Mouse (Mus musculus) MEL-GATA-1-ER (cell line): Measurements from ENCODE around the gene Bace1.

ENCODE experiments used
- DNase-seq: peaks from one replicate; pipeline ENCODE4 v3.0.0-alpha.2; 2012; ENCODE audit warnings: low read depth; ENCODE audit errors: extremely low read depth

The Bace1 gene

DNA sequence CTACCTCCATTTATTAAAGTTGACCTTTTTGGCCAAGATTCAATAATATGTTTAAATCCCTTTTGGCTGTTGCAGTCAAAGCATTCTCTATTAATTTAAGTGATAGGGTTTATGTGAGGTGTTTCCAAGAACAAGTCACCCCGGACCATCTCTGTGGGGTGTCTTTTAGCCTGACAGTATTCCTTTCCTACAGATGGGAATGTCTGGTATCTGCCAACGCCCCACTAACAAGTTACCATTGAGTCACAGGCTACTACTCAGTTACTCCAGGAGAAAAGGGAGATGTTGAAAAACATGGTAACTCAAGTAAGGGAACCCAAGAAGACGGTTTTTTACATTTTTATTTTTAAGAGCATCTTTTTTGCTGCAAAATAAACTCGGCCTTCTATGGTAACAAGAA, 66.8 kb downstream of the Bace1 start:
- DNase-seq = no peak

- DNase-seq = no peak
Measured at GRCm38 (mm10) chr9:45905811-45906237, 67.4 kb downstream of the Bace1 start.

DNA sequence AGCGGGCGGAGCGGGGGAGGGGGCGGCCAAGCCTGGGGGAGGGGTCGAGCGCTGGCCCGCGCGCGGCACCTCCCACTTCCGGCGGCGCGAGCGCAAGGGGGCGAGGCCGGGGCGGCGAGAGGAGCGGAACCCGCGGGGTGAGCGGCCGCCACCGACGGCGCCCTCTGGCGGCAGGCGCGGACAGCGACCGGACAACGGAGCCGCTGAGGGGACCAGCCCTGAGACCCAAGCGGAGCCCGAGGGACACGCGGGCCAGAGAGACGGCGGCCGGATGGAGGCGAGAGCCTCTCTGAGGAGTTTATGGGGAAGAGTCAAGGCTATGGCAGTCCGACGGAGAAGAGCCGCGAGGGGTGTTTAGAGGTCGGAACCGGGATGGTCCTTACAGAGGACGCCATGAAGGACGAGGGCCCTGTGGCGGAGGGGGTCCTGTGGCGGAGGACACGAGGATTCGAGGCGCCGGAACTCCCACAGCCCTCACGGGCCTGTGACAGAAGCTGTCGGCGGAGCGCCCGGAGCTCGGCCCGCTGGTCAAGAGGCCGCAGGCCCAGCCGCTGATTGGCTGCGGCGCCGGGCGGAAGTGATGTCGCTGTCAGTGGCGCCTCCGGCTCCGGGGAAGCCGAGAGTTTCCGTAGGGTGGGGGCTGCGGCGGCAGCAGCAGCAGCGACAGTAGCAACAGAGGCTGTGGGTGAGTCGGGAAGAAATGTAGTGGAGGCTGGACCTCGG, 68.1 kb downstream of the Bace1 start, which contains the start of the genes Pcsk7 and Rnf214:
Gene Pcsk7, plus strand, starts transcription at position 143 of the 723 bp plus-strand sequence.
Gene Rnf214, minus strand, starts transcription at position 557 of the 723 bp plus-strand sequence.
- DNase-seq = peak; percentile 46

DNA sequence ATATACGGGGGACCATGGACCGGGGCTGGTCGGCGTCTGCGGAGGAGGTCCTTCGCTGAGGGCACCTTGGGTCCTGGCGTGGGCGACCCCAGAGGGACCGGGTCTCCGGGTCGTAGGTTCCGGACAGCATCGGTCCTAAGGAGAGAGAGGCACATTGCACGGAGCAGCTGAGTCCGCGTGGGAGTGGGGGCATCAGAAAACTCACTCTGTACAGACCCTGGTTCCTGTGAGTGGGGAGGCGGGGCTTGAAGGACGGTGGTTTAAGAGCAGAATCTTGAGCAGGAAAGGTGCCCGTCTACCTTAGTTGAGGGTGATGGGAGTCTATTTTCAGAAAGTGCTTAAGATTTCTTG, 68.7 kb downstream of the Bace1 start:
- no peak for DNase-seq

- no peak for DNase-seq
Measured at GRCm38 (mm10) chr9:45910995-45911394, 72.6 kb downstream of the Bace1 start.

GRCm38 (mm10) chr9:45911673-45912072, 73.3 kb downstream of the Bace1 start:
- no peak for DNase-seq
